Mouse (Mus musculus) lung, postnatal 0 days (tissue): ENCODE measurements at regions not wholly inside any gene's neighbourhood (a gene's known extent, or its start where the extent isn't known, plus 50 kb on each side); places are given as distances from the start of the nearest gene placed in this dataset.
A peak's percentile ranks its signal among the peaks of the same experiment; 100 is the strongest.

Experiments used
- ATAC-seq: fragments of 200-750 bp; cut with Nextera tagmentation; 2 replicates; pipeline ENCODE4 v1.8.0; 2017; ENCODE audit warnings: moderate library complexity
- DNase-seq: peaks from one replicate; pipeline ENCODE4 v3.0.0-alpha.2; 2016; ENCODE audit warnings: low spot score
- H3K27ac ChIP-seq: fragments of 300-500 bp; sonication (generic); 2 replicates; pipeline ENCODE4 v1.5.1; 2014; ENCODE audit warnings: antibody characterized with exemption, mild to moderate bottlenecking, low read length, mixed read lengths
- H3K27me3 ChIP-seq: fragments of 300-500 bp; sonication (generic); replicated peaks from 2 replicates; pipeline ENCODE4 v1.6.1; 2014; ENCODE audit warnings: low read length, mixed read lengths; ENCODE audit not compliant: insufficient read depth
- H3K36me3 ChIP-seq: fragments of 300-500 bp; sonication (generic); 2 replicates; pipeline ENCODE4 v1.6.1; 2014; ENCODE audit warnings: low read length, mixed read lengths; ENCODE audit not compliant: insufficient read depth
- H3K4me1 ChIP-seq: fragments of 300-500 bp; sonication (generic); 2 replicates; pipeline ENCODE4 v1.6.1; 2014; ENCODE audit warnings: antibody characterized with exemption, low read depth, low read length, mixed read lengths; ENCODE audit not compliant: insufficient read depth
- H3K4me2 ChIP-seq: fragments of 300-500 bp; sonication (generic); replicated peaks from 2 replicates; pipeline ENCODE4 v1.6.1; 2014; ENCODE audit warnings: low read depth, mild to moderate bottlenecking, low read length, moderate library complexity, mixed read lengths
- H3K4me3 ChIP-seq: fragments of 300-500 bp; sonication (generic); 2 replicates; pipeline ENCODE4 v1.5.1; 2014; ENCODE audit warnings: low read depth, low read length
- H3K9ac ChIP-seq: fragments of 300-500 bp; sonication (generic); replicated peaks from 2 replicates; pipeline ENCODE4 v1.6.1; 2014; ENCODE audit warnings: low read depth, mild to moderate bottlenecking
- H3K9me3 ChIP-seq: fragments of 300-500 bp; sonication (generic); 2 replicates; pipeline ENCODE4 v1.6.1; 2016; ENCODE audit warnings: low read length, mixed read lengths
- CTCF ChIP-seq: IDR thresholded peaks from 2 replicates; pipeline ENCODE4 v1.5.1; 2016; ENCODE audit warnings: antibody characterized with exemption, mild to moderate bottlenecking
- EP300 ChIP-seq: IDR thresholded peaks from 2 replicates; pipeline ENCODE4 v1.6.1; 2016; ENCODE audit warnings: antibody characterized with exemption, mild to moderate bottlenecking, control low read depth
- WGBS: fragments of 180-500 bp; shearing (Covaris S2); extraction: QIAGEN DNeasy Blood & Tissue Kit; methylation state at CpG from one replicate; pipeline ENCODE4 v1.1.7; 2014; 5-methylcytosine and 5-hydroxymethylcytosine counted together

DNA sequence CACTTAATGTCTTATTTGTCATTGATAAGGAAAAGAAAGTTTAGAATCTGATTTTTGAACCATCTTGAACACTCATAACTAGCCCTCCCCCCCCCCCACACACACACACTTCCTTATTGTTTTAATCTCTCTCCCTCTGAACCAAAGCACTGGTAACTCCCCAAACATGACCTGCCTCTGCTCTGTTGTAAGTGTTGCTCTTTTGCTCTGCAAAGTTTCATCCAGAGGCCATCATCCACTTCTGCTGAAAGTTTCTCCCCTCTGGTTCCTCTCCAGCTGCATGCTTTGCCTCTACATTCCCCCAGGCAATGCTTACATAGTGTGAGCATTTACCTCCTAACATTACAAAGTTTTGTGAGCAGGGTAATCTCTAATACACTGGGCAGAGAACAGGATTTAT lies 418.1 kb downstream of the Sorl1 start:
- Histone ChIP-seq H3K36me3 (no peaks in the 10 kb centered on the region), H3K27ac (no peak overlapping the region), H3K4me2 (no peak overlapping the region), H3K27me3 (0 out of 2 replicates have a peak, but pooled peaks cover 7% of the 10 kb centered on the region), H3K4me3 (no peak overlapping the region), H3K9ac (no peak overlapping the region), H3K4me1 (no peaks in the 10 kb centered on the region), H3K9me3 (no peaks in the 10 kb centered on the region)
- TF ChIP-seq CTCF (no peak), EP300 (no peak)
- peak; percentile 40 for ATAC-seq
- no peak for DNase-seq

DNA sequence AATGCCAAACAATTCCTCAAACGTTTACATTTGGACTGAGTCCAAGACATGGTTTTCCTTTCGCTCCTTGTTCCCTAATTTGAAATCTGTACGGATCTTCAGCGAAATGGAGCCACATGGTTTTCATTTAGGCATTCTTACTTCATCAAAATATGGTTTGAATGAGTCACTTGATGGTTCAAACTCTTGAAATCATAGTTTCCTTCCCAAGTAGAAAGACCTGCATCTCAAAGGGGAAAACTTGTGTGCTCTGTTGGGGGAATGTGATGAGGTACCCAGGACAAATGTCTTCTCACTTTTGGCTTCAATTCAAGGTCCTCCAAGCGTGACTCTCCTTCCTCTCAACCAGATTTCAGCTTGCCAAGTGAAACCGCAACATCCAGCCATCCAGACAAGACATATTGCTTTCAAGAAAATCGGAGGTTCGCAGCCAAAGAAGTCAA lies 418.6 kb downstream of the Sorl1 start:
- peak; percentile 73 for DNase-seq
- Histone ChIP-seq H3K9me3 (no peaks in the 10 kb centered on the region), H3K4me1 (no peaks in the 10 kb centered on the region), H3K27me3 (0 out of 2 replicates have a peak, but pooled peaks cover 7% of the 10 kb centered on the region), H3K4me3 (no peak overlapping the region), H3K4me2 (no peak overlapping the region), H3K27ac (no peak overlapping the region), H3K9ac (no peak overlapping the region), H3K36me3 (no peaks in the 10 kb centered on the region)
- TF ChIP-seq EP300: no peak
- no peak for TF ChIP-seq CTCF
- 19% methylated on average over 8 of the region's 8 CpGs for WGBS
- ATAC-seq: peak; percentile 59

- TF ChIP-seq CTCF (no peak), EP300 (no peak)
- H3K4me1 ChIP-seq: no peaks in the 10 kb centered on the region
- no peaks in the 10 kb centered on the region for H3K36me3 ChIP-seq
- no peak overlapping the region for H3K4me3 ChIP-seq
- H3K27me3 ChIP-seq: 0 out of 2 replicates have a peak, but pooled peaks cover 4% of the 10 kb centered on the region
- no peak for ATAC-seq
- WGBS: 53% methylated on average over 6 of the region's 6 CpGs
- no peak overlapping the region for H3K4me2 ChIP-seq
- no peaks in the 10 kb centered on the region for H3K9me3 ChIP-seq
- H3K27ac ChIP-seq: no peak overlapping the region
- H3K9ac ChIP-seq: no peak overlapping the region
- DNase-seq: no peak
These were observed 421.0 kb downstream of the Sorl1 start for GRCm38 (mm10) chr9:41703091-41703490.

GRCm38 (mm10) chr9:41700683-41701082 lies 423.4 kb downstream of the Sorl1 start:
- no peak overlapping the region for H3K4me3 ChIP-seq
- no peak overlapping the region for H3K9ac ChIP-seq
- no peaks in the 10 kb centered on the region for H3K4me1 ChIP-seq
- DNase-seq (no peak), ATAC-seq (no peak)
- no peak overlapping the region for H3K4me2 ChIP-seq
- no peaks in the 10 kb centered on the region for H3K9me3 ChIP-seq
- H3K27ac ChIP-seq: no peak overlapping the region
- no peaks in the 10 kb centered on the region for H3K27me3 ChIP-seq
- WGBS: 30% methylated on average over 6 of the region's 6 CpGs
- no peaks in the 10 kb centered on the region for H3K36me3 ChIP-seq
- no peak for TF ChIP-seq EP300
- no peak for TF ChIP-seq CTCF

GRCm38 (mm10) chr9:41699031-41699430 lies 425.1 kb downstream of the Sorl1 start:
- 68% methylated on average over 4 of the region's 4 CpGs for WGBS
- Histone ChIP-seq H3K36me3 (no peaks in the 10 kb centered on the region), H3K9ac (no peak overlapping the region), H3K4me2 (no peak overlapping the region), H3K9me3 (no peaks in the 10 kb centered on the region), H3K4me3 (no peak overlapping the region), H3K4me1 (no peaks in the 10 kb centered on the region), H3K27me3 (no peaks in the 10 kb centered on the region), H3K27ac (no peak overlapping the region)
- TF ChIP-seq CTCF: no peak
- TF ChIP-seq EP300: no peak
- no peak for ATAC-seq
- DNase-seq: no peak

DNA sequence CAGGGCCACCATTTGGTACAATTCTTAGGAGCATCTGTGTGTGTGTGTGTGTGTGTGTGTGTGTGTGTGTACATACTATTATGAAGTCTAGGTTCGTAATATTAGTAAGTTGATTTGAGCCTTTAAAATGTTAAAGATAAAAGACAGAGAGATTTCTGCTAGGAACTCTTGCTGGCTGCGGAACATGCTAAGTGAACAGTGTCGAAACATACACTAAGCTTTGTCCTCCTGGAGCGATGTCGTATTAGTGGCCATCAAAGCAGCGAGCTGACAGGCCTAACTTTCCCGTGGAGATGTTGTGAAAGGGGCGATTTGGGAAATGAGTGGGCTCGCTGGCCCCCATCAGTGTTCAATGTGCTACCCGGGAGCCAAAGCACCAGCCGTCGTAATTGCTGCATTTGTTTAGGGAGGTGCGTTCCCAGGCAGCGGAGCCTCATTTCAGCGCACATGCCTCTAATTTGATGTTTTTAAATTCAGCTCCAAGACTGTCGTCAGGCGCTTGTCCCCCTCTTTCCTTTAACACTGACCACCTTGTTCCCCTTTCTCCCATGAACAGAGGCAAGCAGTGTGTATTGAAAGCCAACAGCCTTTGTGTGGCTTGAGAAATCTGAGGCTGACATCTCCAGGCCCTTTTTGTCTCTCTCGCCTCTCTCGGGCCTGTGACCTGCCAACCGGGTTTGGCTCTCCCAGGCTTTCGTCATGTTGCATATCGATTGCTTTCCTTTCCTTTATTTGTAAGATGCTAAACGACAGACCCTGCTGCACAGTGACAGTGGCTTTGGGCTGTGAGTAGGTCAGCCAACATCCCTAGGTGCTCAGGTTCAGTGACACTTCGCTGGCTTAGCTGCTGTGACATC lies 426.3 kb downstream of the Sorl1 start:
- TF ChIP-seq CTCF (no peak), EP300 (no peak)
- H3K9me3 ChIP-seq: no peaks in the 10 kb centered on the region
- H3K27ac ChIP-seq: no peak overlapping the region
- no peaks in the 10 kb centered on the region for H3K36me3 ChIP-seq
- no peak overlapping the region for H3K4me3 ChIP-seq
- H3K27me3 ChIP-seq: no peaks in the 10 kb centered on the region
- DNase-seq (peak; percentile 74), ATAC-seq (peak; percentile 59; the same call in 1 of the 2 replicates)
- no peak overlapping the region for H3K9ac ChIP-seq
- H3K4me1 ChIP-seq: no peaks in the 10 kb centered on the region
- WGBS: 58% methylated on average over 24 of the region's 24 CpGs
- H3K4me2 ChIP-seq: 0 out of 2 replicates have a peak overlapping the region, but pooled peaks have one; percentile 8
